Mouse (Mus musculus) intestine, embryonic 14.5 days (tissue): ENCODE data around the gene Tcf12. TPM values are rescaled to one million over a fixed set of nuclear protein-coding genes. Genes with fewer than 3 reads are reported as not detected.

Experiments
- ATAC-seq: fragments of 200-750 bp; cut with Nextera tagmentation; replicated peaks from 2 replicates; pipeline ENCODE4 v1.8.0; 2017; ENCODE audit warnings: low read depth, moderate number of reproducible peaks, moderate TSS enrichment, moderate library complexity; ENCODE audit not compliant: low FRiP score, low TSS enrichment
- DNase-seq: peaks from one replicate; pipeline ENCODE4 v3.0.0-alpha.2; 2018; ENCODE audit warnings: low spot score
- H3K27ac ChIP-seq: fragments of 300-500 bp; sonication (generic); 2 replicates; pipeline ENCODE4 v1.5.1; 2014; ENCODE audit warnings: low read depth, mild to moderate bottlenecking, control low read depth
- H3K27me3 ChIP-seq: fragments of 300-500 bp; sonication (generic); replicated peaks from 2 replicates; pipeline ENCODE4 v1.6.1; 2014; ENCODE audit warnings: low read length, control low read depth; ENCODE audit not compliant: control insufficient read depth, insufficient read depth
- H3K36me3 ChIP-seq: fragments of 300-500 bp; sonication (generic); 2 replicates; pipeline ENCODE4 v1.6.1; 2014; ENCODE audit warnings: low read length, control low read depth; ENCODE audit not compliant: control insufficient read depth, insufficient read depth
- H3K4me1 ChIP-seq: fragments of 300-500 bp; sonication (generic); replicated peaks from 2 replicates; pipeline ENCODE4 v1.6.1; 2014; ENCODE audit warnings: low read length, control low read depth, mixed read lengths; ENCODE audit not compliant: control insufficient read depth, insufficient read depth
- H3K4me2 ChIP-seq: fragments of 300-500 bp; sonication (generic); 2 replicates; pipeline ENCODE4 v1.6.1; 2014; ENCODE audit warnings: low read length
- H3K4me3 ChIP-seq: fragments of 300-500 bp; sonication (generic); 2 replicates; pipeline ENCODE4 v1.5.1; 2014; ENCODE audit warnings: low read depth, low read length, control low read depth, mixed read lengths
- H3K9ac ChIP-seq: fragments of 300-500 bp; sonication (generic); 2 replicates; pipeline ENCODE4 v1.6.1; 2014; ENCODE audit warnings: mild to moderate bottlenecking, low read length
- H3K9me3 ChIP-seq: fragments of 300-500 bp; sonication (generic); 2 replicates; pipeline ENCODE4 v1.6.1; 2016; ENCODE audit warnings: low read length, control low read depth; ENCODE audit not compliant: control insufficient read depth
- WGBS: fragments of 180-500 bp; shearing (Covaris S2); extraction: QIAGEN DNeasy Blood & Tissue Kit; methylation state at CpG from one replicate; pipeline ENCODE4 v1.1.7; 2014; 5-methylcytosine and 5-hydroxymethylcytosine counted together
- polyA plus RNA-seq: library from polyadenylated mRNA; unstranded; fragments of >200 nt; fragmentation: Nextera tagmentation; extraction: Ambion mirVana; gene quantifications from 2 replicates; pipeline ENCODE4 v1.2.1, GENCODE M21; 2014

The Tcf12 gene
- polyA plus RNA-seq, 1 experiment from 2014 or later, result 57.5 TPM

GRCm38 (mm10) chr9:71830994-71831393 lies 280.7 kb downstream of the Tcf12 start:
- no peaks in the 10 kb centered on the region for H3K36me3 ChIP-seq
- no peaks in the 10 kb centered on the region for H3K27me3 ChIP-seq
- 92% methylated on average over 4 of the region's 4 CpGs for WGBS
- H3K4me3 ChIP-seq, result no peak overlapping the region
- 0 out of 2 replicates have a peak, but pooled peaks cover 5% of the 10 kb centered on the region for H3K4me1 ChIP-seq
- H3K9me3 ChIP-seq, result no peaks in the 10 kb centered on the region
- H3K9ac ChIP-seq, result no peak overlapping the region
- no peak overlapping the region for H3K4me2 ChIP-seq
- H3K27ac ChIP-seq, result no peak overlapping the region
- DNase-seq, result no peak
- ATAC-seq, result no peak

DNA sequence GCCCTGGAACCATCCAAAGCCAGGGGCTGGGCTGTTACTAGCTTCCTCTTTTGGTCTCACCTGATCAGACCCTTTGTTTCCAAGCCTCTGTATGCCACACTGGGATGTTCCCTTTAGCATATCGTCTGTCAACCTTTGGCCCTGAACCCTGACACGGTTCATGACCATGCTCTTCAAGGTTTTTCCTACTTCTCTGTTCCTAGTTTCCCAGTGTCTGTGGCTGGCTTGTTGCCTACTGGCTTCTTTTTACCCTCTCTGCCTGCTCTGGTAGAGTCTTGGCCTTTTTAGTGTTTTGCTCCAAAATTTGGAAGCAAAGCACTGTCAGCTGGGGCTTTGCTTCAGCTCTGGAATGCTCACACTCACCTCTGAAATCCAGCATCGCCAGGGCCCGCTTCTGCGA lies 281.3 kb downstream of the Tcf12 start:
- Histone ChIP-seq H3K4me1 (0 out of 2 replicates have a peak, but pooled peaks cover 2% of the 10 kb centered on the region), H3K27ac (no peak overlapping the region), H3K9ac (no peak overlapping the region), H3K4me2 (no peak overlapping the region), H3K27me3 (no peaks in the 10 kb centered on the region), H3K9me3 (no peaks in the 10 kb centered on the region), H3K4me3 (no peak overlapping the region), H3K36me3 (no peaks in the 10 kb centered on the region)
- no peak for ATAC-seq
- WGBS, result 84% methylated on average over 5 of the region's 5 CpGs
- no peak for DNase-seq

DNA sequence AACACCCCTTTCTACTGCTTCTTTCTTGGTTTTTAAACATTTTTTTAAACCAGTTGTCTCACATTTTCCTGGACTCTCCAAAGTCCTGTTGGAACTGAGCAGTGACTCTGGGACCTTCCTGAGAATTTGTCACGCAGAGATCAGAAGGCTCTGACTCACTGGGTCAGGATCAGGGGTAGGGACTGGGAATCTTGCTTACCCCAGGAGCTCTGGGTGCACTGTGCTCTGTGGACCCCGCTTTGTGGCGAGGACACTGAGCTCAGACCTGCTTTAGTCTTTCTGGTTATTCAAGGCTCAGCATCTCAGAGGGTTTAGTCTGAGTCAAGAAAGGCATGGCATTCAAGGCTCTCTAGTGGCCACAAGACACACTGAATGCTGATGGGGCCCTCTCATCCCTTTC lies 281.9 kb downstream of the Tcf12 start:
- DNase-seq, result no peak

DNA sequence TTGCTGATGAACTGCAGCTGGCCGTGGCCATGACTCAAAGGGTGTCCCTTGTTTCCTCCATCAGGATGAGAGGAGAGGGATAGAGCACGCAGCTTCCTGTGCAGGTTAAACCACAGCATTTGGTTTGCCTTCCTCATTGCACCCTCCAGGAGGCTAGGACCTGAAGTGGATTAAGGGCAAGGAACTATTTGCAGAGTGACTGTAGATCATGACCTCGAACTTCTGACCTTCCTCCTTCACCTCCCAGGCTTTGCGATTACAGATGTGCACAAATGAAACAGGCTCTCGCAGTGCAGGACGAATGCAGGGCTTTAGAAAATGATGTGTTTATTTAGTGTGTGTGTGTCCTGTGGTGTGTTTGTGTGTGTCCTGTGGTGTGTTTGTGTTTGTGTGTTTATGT lies 282.5 kb downstream of the Tcf12 start:
- no peak overlapping the region for H3K27ac ChIP-seq
- ATAC-seq (no peak), DNase-seq (no peak)
- no peaks in the 10 kb centered on the region for H3K9me3 ChIP-seq
- H3K4me1 ChIP-seq, result no peaks in the 10 kb centered on the region
- H3K36me3 ChIP-seq, result no peaks in the 10 kb centered on the region
- 44% methylated on average over 6 of the region's 6 CpGs for WGBS
- H3K27me3 ChIP-seq, result no peaks in the 10 kb centered on the region
- no peak overlapping the region for H3K9ac ChIP-seq
- no peak overlapping the region for H3K4me2 ChIP-seq
- no peak overlapping the region for H3K4me3 ChIP-seq

More for the DNA sequence above, 281.9 kb downstream of the Tcf12 start:
- Histone ChIP-seq H3K36me3 (no peaks in the 10 kb centered on the region), H3K27ac (no peak overlapping the region), H3K4me3 (no peak overlapping the region), H3K4me2 (no peak overlapping the region), H3K9me3 (no peaks in the 10 kb centered on the region), H3K9ac (no peak overlapping the region), H3K4me1 (no peaks in the 10 kb centered on the region), H3K27me3 (no peaks in the 10 kb centered on the region)
- ATAC-seq, result no peak
- 84% methylated on average over 3 of the region's 3 CpGs for WGBS

GRCm38 (mm10) chr9:71827371-71827770 lies 284.3 kb downstream of the Tcf12 start:
- ATAC-seq, result no peak
- H3K4me1 ChIP-seq, result no peaks in the 10 kb centered on the region
- H3K4me3 ChIP-seq, result no peak overlapping the region
- DNase-seq, result no peak
- no peak overlapping the region for H3K4me2 ChIP-seq
- WGBS, result 93% methylated on average over 5 of the region's 5 CpGs
- no peaks in the 10 kb centered on the region for H3K9me3 ChIP-seq
- no peaks in the 10 kb centered on the region for H3K36me3 ChIP-seq
- H3K9ac ChIP-seq, result no peak overlapping the region
- H3K27ac ChIP-seq, result no peak overlapping the region
- H3K27me3 ChIP-seq, result no peaks in the 10 kb centered on the region

GRCm38 (mm10) chr9:71826040-71826525 lies 285.6 kb downstream of the Tcf12 start:
- Histone ChIP-seq H3K4me1 (no peaks in the 10 kb centered on the region), H3K27ac (no peak overlapping the region), H3K9ac (no peak overlapping the region), H3K27me3 (no peaks in the 10 kb centered on the region), H3K36me3 (no peaks in the 10 kb centered on the region), H3K4me2 (no peak overlapping the region), H3K9me3 (no peaks in the 10 kb centered on the region), H3K4me3 (no peak overlapping the region)
- 65% methylated on average over 12 of the region's 12 CpGs for WGBS
- no peak for ATAC-seq
- DNase-seq, result no peak

DNA sequence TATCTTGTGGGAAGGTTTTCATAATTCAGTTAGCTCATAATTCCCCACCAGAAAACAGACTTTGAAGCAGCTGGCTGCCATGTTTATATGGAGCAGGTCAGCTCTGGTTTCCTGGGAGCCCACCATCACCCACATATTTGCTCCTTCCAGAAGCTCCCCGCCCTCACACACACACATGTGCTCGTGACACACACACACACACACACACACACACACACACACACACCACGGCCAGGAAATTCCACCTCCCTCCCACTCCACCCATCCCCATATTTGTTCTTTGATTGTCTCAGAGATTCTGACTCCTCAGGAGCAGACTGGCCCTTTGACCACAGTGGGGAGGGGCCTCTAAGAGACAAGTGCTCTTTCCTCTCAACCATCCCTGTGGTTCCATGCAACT lies 289.7 kb downstream of the Tcf12 start:
- no peak overlapping the region for H3K4me3 ChIP-seq
- no peaks in the 10 kb centered on the region for H3K9me3 ChIP-seq
- ATAC-seq (no peak), DNase-seq (no peak)
- no peak overlapping the region for H3K4me2 ChIP-seq
- no peaks in the 10 kb centered on the region for H3K4me1 ChIP-seq
- H3K27ac ChIP-seq, result no peak overlapping the region
- no peaks in the 10 kb centered on the region for H3K36me3 ChIP-seq
- 72% methylated on average over 3 of the region's 3 CpGs for WGBS
- H3K9ac ChIP-seq, result no peak overlapping the region
- H3K27me3 ChIP-seq, result no peaks in the 10 kb centered on the region

GRCm38 (mm10) chr9:71818453-71818852 lies 293.2 kb downstream of the Tcf12 start:
- Histone ChIP-seq H3K4me3 (no peak overlapping the region), H3K4me1 (no peaks in the 10 kb centered on the region), H3K9ac (no peak overlapping the region), H3K9me3 (no peaks in the 10 kb centered on the region), H3K36me3 (no peaks in the 10 kb centered on the region), H3K4me2 (no peak overlapping the region), H3K27me3 (no peaks in the 10 kb centered on the region), H3K27ac (no peak overlapping the region)
- ATAC-seq (no peak), DNase-seq (no peak)
- 91% methylated on average over 7 of the region's 7 CpGs for WGBS

DNA sequence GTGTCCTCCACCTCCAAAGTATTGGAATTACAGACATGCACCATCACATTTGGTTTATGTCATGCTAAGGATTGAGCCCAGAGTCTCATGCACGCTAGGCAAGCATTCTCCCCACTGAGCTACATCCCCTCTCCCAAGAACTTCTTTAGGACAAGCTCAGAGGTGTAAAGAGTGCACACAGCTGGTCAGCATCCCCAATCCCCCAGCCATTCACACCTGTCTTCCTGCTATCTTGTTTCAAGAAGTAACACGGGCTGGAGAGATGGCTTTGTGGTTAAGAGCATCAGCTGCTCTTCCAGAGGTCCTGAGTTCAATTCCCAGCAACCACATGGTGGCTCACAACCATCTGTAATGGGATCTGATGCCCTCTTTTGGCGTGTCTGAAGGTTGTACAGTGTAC lies 295.6 kb downstream of the Tcf12 start:
- H3K36me3 ChIP-seq, result no peaks in the 10 kb centered on the region
- H3K4me2 ChIP-seq, result no peak overlapping the region
- no peak overlapping the region for H3K9ac ChIP-seq
- no peak overlapping the region for H3K27ac ChIP-seq
- no peaks in the 10 kb centered on the region for H3K4me1 ChIP-seq
- no peaks in the 10 kb centered on the region for H3K27me3 ChIP-seq
- no peaks in the 10 kb centered on the region for H3K9me3 ChIP-seq
- no peak overlapping the region for H3K4me3 ChIP-seq
- 56% methylated on average over 3 of the region's 3 CpGs for WGBS
- no peak for DNase-seq
- no peak for ATAC-seq
